Mouse (Mus musculus) E14TG2a.4 (cell line): ENCODE results near the gene Kcmf1.

Experiments
- CTCF ChIP-seq: conservative IDR thresholded peaks from 2 replicates; pipeline ENCODE4 v1.5.1; 2014; ENCODE audit warnings: low read length
- NANOG ChIP-seq: IDR thresholded peaks from 2 replicates; pipeline ENCODE4 v1.6.1; 2014; ENCODE audit warnings: borderline replicate concordance, low read length, mixed read lengths

GRCm38 (mm10) chr6:72869601-72870000, 30.2 kb downstream of the Kcmf1 start:
- TF ChIP-seq CTCF (no peak), NANOG (no peak)
